ENCODE assay signal across 8 mouse cellular contexts in the genomic region with DNA sequence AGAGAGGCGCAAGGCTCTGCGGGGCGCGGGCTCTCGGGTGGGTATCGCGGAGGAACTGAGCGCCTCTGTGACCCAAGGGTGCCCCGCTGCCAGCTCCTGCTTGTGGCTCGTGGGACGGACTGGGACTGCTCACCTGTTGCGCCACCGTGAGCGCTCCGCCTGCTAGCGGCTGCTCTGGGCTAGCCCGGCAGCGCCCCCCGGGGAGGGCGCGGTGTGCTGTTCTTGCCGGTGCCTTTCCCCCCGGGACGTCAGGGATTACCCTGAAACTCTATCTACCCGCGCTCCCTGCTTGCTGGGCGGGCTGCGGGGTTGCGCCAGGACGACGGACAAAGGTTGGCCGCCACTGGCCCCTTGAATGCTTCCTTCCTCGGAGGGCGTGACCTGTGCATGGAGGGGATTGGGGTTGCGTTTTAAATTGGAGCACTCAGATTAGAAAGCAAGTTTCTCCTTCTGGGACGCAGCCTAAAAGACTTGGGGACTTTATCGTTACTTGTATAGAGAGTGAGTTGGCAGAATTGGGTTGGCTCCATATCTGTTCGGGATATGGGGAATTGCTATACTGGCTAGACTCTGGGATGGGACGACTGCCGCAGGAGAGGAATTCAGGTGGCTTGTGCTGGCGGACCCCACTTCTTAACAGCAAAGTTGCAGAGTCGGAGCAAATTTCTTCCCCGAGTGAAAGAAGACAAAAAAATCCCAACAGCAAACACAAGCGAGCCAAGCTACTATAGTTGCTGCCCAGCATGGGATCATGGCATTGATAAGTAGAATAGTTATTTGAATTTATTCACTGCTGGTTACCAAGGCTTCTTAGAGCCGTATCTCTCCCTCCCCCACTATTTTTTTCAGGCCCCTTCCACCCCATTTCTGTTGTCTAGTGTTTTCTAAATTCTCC. TPM values are rescaled to one million over a fixed set of nuclear protein-coding genes. Genes with fewer than 3 reads are reported as not detected.
DNase-seq lines count a peak whose midpoint lies in the region; ATAC-seq and TF ChIP-seq lines count a peak whose summit lies in the region.

No protein-coding gene starts in this region.

- H3K4me3 ChIP-seq in brown adipose tissue, adult 24 weeks (ENCODE audit: insufficient read depth, low read depth, low read length), result peak overlapping the region; percentile 73
- peak overlapping the region; percentile 64 for H3K4me3 ChIP-seq in intestine, embryonic 15.5 days (replicated peaks)
- H3K4me3 ChIP-seq in lung, adult 2 months (replicated peaks; ENCODE audit: extremely low read depth, low read depth, low read length), result peak overlapping the region; percentile 75
- H3K4me3 ChIP-seq in olfactory bulb, adult 2 months (ENCODE audit: insufficient read depth, low read depth, low read length), result peak overlapping the region; percentile 72

- ATAC-seq in intestine, embryonic 15.5 days, result peak; percentile 83

- TF ChIP-seq POLR2A in lung, adult 2 months (IDR thresholded peaks at IDR 0.05; ENCODE audit: borderline replicate concordance, extremely low read depth, low read depth, low read length), result no peak
- TF ChIP-seq POLR2A in olfactory bulb, adult 2 months (IDR thresholded peaks at IDR 0.05; ENCODE audit: insufficient read depth, low read depth, low read length), result no peak

- peaks cover 6% of the 10 kb centered on the region; the same call in 1 of the 2 replicates for H3K4me1 ChIP-seq in brown adipose tissue, adult 24 weeks (ENCODE audit: control insufficient read depth, insufficient read depth, insufficient read length, low read length)
- peaks cover 19% of the 10 kb centered on the region for H3K4me1 ChIP-seq in intestine, embryonic 15.5 days (replicated peaks)
- peaks cover 4% of the 10 kb centered on the region for H3K4me1 ChIP-seq in lung, adult 2 months (ENCODE audit: control insufficient read depth, insufficient read depth, low read length)
- peaks cover 21% of the 10 kb centered on the region for H3K4me1 ChIP-seq in olfactory bulb, adult 2 months (ENCODE audit: control insufficient read depth, insufficient read depth, low read length)

- no peaks in the 10 kb centered on the region for H3K36me3 ChIP-seq in intestine, embryonic 15.5 days

- no peak for TF ChIP-seq CTCF in lung, adult 2 months (IDR thresholded peaks at IDR 0.05; ENCODE audit: insufficient read depth, low read length)
- no peak for TF ChIP-seq CTCF in olfactory bulb, adult 2 months (IDR thresholded peaks at IDR 0.05; ENCODE audit: insufficient read depth, low read depth, low read length)

- H3K27me3 ChIP-seq in intestine, embryonic 15.5 days (replicated peaks), result no peaks in the 10 kb centered on the region; the same call in 1 of the 2 replicates

- H3K27ac ChIP-seq in brown adipose tissue, adult 24 weeks (replicated peaks; ENCODE audit: low read depth, low read length), result peak overlapping the region; percentile 27; the same call in 1 of the 2 replicates
- peak overlapping the region; percentile 73 for H3K27ac ChIP-seq in intestine, embryonic 15.5 days
- H3K27ac ChIP-seq in olfactory bulb, adult 2 months (ENCODE audit: insufficient read depth, low read depth, low read length), result no peak overlapping the region

- H3K4me2 ChIP-seq in intestine, embryonic 15.5 days (replicated peaks), result peak overlapping the region; percentile 97

- 1% methylated on average over 45 of the region's 45 CpGs for WGBS in intestine, embryonic 15.5 days
- 2% methylated on average over 45 of the region's 45 CpGs for WGBS in lung, adult 2 months
- under 1% methylated on average over 45 of the region's 45 CpGs for WGBS in olfactory bulb, adult 2 months

- H3K9ac ChIP-seq in intestine, embryonic 15.5 days, result peak overlapping the region; percentile 64

- DNase-seq in layer of hippocampus, postnatal 10 days (ENCODE audit: low spot score in 2 of 2), result peak; percentile 34 to 59
- no peak for DNase-seq in layer of hippocampus, adult 9-11 months
- peak; percentile 41 for DNase-seq in gastrocnemius, postnatal 25 days
- DNase-seq in lung, adult 2 months, result peak; percentile 22
- no peak for DNase-seq in frontal cortex, postnatal 14 days (ENCODE audit: low spot score in 2 of 2)

- H3K9me3 ChIP-seq in intestine, embryonic 15.5 days, result no peaks in the 10 kb centered on the region

RNA-seq across cellular contexts. Expression of a gene that starts 1.3 kb away (rescaled TPM):
- total RNA-seq in layer of hippocampus, postnatal 10 days (2021), result 10 to 100 TPM; 29.9 to 31.4 TPM
- 3.6 and 8.3 TPM in 2 replicates for polyA plus RNA-seq in brown adipose tissue, adult 24 weeks (2012; ENCODE audit: insufficient read depth, insufficient read length, missing spikeins)
- total RNA-seq in gastrocnemius, postnatal 25 days (2021), result 1 to 10 TPM; 3.8 to 4.9 TPM
- 21.4 and 22.4 TPM in 2 replicates for polyA plus RNA-seq in intestine, embryonic 15.5 days (2015; fragmentation: Nextera tagmentation; extraction: Ambion mirVana)
- polyA plus RNA-seq in lung, adult 2 months (2012; rRNA removed), result 20.3 and 20.8 TPM in 2 replicates
- not detected in 2 replicates for polyA plus RNA-seq in olfactory bulb, adult 2 months (2012; ENCODE audit: insufficient read depth, insufficient read length, low replicate concordance, missing spikeins)

Comparison
In these comparisons a context has a peak if more than half of its experiments do, and no peak if none do; other contexts are left out.
1. DNase-seq: peak in layer of hippocampus, postnatal 10 days (2 of 2), gastrocnemius, postnatal 25 days (single experiment) and lung, adult 2 months (single experiment); none in layer of hippocampus, adult 9-11 months (single experiment) and frontal cortex, postnatal 14 days (0 of 2).
2. Peak in every context shown above with its lines, with median percentiles within 50 percentile points of each other: H3K4me3 ChIP-seq.